Mouse (Mus musculus) MEL (cell line): ENCODE data around the gene Styx. TPM values are rescaled to one million over a fixed set of nuclear protein-coding genes. Genes with fewer than 3 reads are reported as not detected.

ENCODE experiments used
- DNase-seq: peaks from one replicate; pipeline ENCODE4 v3.0.0; 2011; ENCODE audit warnings: low read depth, low spot score
- H3K27ac ChIP-seq: 2 replicates; pipeline ENCODE4 v1.5.1; 2012; ENCODE audit warnings: low read depth, mild to moderate bottlenecking, control low read depth, low read length, moderate library complexity; ENCODE audit not compliant: control insufficient read depth
- H3K27me3 ChIP-seq, 2 experiments: fragments of 150-350 bp in 1 of 2; sonication (generic) in 1 of 2; 2 replicates each; pipeline ENCODE4 v1.6.1; 2012; ENCODE audit warnings: low read length in 2 of 2, mild to moderate bottlenecking in 2 of 2, improper control_type of control experiment in 1 of 2, moderate library complexity in 1 of 2; ENCODE audit not compliant: insufficient read depth in 2 of 2, control insufficient read depth in 1 of 2
- H3K36me3 ChIP-seq, 2 experiments: 2 replicates each; pipeline ENCODE4 v1.6.1; 2012 to 2014; ENCODE audit warnings: low read length in 2 of 2, improper control_type of control experiment in 1 of 2, inconsistent platforms in 1 of 2, mild to moderate bottlenecking in 1 of 2; ENCODE audit not compliant: insufficient read depth in 2 of 2, control insufficient read depth in 1 of 2
- H3K4me1 ChIP-seq, 2 experiments: fragments of 150-350 bp in 1 of 2; sonication (generic) in 1 of 2; 2 replicates each; pipeline ENCODE4 v1.6.1; 2012; ENCODE audit warnings: low read length in 2 of 2, improper control_type of control experiment in 1 of 2, mild to moderate bottlenecking in 1 of 2; ENCODE audit not compliant: insufficient read depth in 2 of 2, control insufficient read depth in 1 of 2
- H3K4me3 ChIP-seq, 2 experiments: fragments of 150-350 bp in 1 of 2; sonication (generic) in 1 of 2; 2 replicates each; pipeline ENCODE4 v1.5.1; 2012; ENCODE audit warnings: low read depth in 2 of 2, low read length in 2 of 2, mild to moderate bottlenecking in 2 of 2, moderate library complexity in 2 of 2, control low read depth in 1 of 2, improper control_type of control experiment in 1 of 2; ENCODE audit not compliant: control insufficient read depth in 1 of 2, insufficient read depth in 1 of 2
- H3K79me2 ChIP-seq: 2 replicates; pipeline ENCODE4 v1.6.1; 2012; ENCODE audit warnings: mild to moderate bottlenecking, low read length, moderate library complexity; ENCODE audit not compliant: control insufficient read depth, poor library complexity, insufficient read depth
- H3K9ac ChIP-seq: 2 replicates; pipeline ENCODE4 v1.6.1; 2012; ENCODE audit warnings: low read depth, mild to moderate bottlenecking, control low read depth, low read length, moderate library complexity; ENCODE audit not compliant: control insufficient read depth, poor library complexity, severe bottlenecking
- H3K9me3 ChIP-seq: fragments of 150-350 bp; sonication (generic); replicated peaks from 2 replicates; pipeline ENCODE4 v1.6.1; 2012; ENCODE audit warnings: mild to moderate bottlenecking, low read length, improper control_type of control experiment, moderate library complexity; ENCODE audit not compliant: insufficient read depth
- BHLHE40 ChIP-seq: IDR thresholded peaks from 2 replicates; pipeline ENCODE4 v1.6.1; 2012; ENCODE audit warnings: low read depth, mild to moderate bottlenecking, inconsistent platforms, low read length, improper control_type of control experiment, borderline replicate concordance
- CHD1 ChIP-seq: IDR thresholded peaks from 2 replicates; pipeline ENCODE4 v1.6.1; 2012; ENCODE audit warnings: low read depth, mild to moderate bottlenecking, inconsistent platforms, low read length, improper control_type of control experiment
- CTCF ChIP-seq, 3 experiments: IDR thresholded peaks in 2 of 3; conservative IDR thresholded peaks in 1 of 3; 2 replicates each; pipeline ENCODE4 v1.5.1; 2011 to 2012; ENCODE audit warnings: low read length in 3 of 3, low read depth in 2 of 3, mild to moderate bottlenecking in 2 of 3, improper control_type of control experiment in 1 of 3, inconsistent platforms in 1 of 3, mixed read lengths in 1 of 3, moderate library complexity in 1 of 3; ENCODE audit not compliant: control insufficient read depth in 1 of 3, insufficient read depth in 1 of 3, poor library complexity in 1 of 3, severe bottlenecking in 1 of 3
- E2F4 ChIP-seq: IDR thresholded peaks from 2 replicates; pipeline ENCODE4 v1.6.1; 2011; ENCODE audit warnings: low read depth, low read length, improper control_type of control experiment, borderline replicate concordance
- ELF1 ChIP-seq: IDR thresholded peaks from 2 replicates; pipeline ENCODE4 v1.6.1; 2014; ENCODE audit warnings: low read depth, mild to moderate bottlenecking, inconsistent platforms, low read length, improper control_type of control experiment, moderate library complexity
- ETS1 ChIP-seq: IDR thresholded peaks from 2 replicates; pipeline ENCODE4 v1.6.1; 2012; ENCODE audit warnings: low read depth, mild to moderate bottlenecking, inconsistent platforms, low read length, improper control_type of control experiment, moderate library complexity
- GATA1 ChIP-seq: IDR thresholded peaks from 2 replicates; pipeline ENCODE4 v1.6.1; 2011; ENCODE audit warnings: low read depth, low read length, improper control_type of control experiment
- HCFC1 ChIP-seq: IDR thresholded peaks from 2 replicates; pipeline ENCODE4 v1.6.1; 2012; ENCODE audit warnings: low read depth, mild to moderate bottlenecking, inconsistent platforms, low read length, improper control_type of control experiment, moderate library complexity
- MAZ ChIP-seq: IDR thresholded peaks from 2 replicates; pipeline ENCODE4 v1.6.1; 2012; ENCODE audit warnings: low read depth, mild to moderate bottlenecking, inconsistent platforms, low read length, improper control_type of control experiment
- MYB ChIP-seq: IDR thresholded peaks from 2 replicates; pipeline ENCODE4 v1.6.1; 2011; ENCODE audit warnings: mild to moderate bottlenecking, low read depth, low read length, improper control_type of control experiment
- NRF1 ChIP-seq: IDR thresholded peaks from 2 replicates; pipeline ENCODE4 v1.6.1; 2014; ENCODE audit warnings: low read depth, mild to moderate bottlenecking, inconsistent platforms, low read length, improper control_type of control experiment, moderate library complexity; ENCODE audit not compliant: poor library complexity, insufficient read depth, severe bottlenecking
- POLR2AphosphoS2 ChIP-seq: IDR thresholded peaks from 2 replicates; pipeline ENCODE4 v1.6.1; 2011; ENCODE audit warnings: low read length, improper control_type of control experiment
- TAL1 ChIP-seq: IDR thresholded peaks from 2 replicates; pipeline ENCODE4 v1.6.1; 2012; ENCODE audit warnings: mild to moderate bottlenecking, inconsistent platforms, low read length, moderate library complexity, mixed read lengths
- TBP ChIP-seq: IDR thresholded peaks from 2 replicates; pipeline ENCODE4 v1.8.0; 2011; ENCODE audit warnings: low read depth, low read length, improper control_type of control experiment
- UBTF ChIP-seq: IDR thresholded peaks from 2 replicates; pipeline ENCODE4 v1.6.1; 2012; ENCODE audit warnings: low read depth, mild to moderate bottlenecking, inconsistent platforms, low read length, improper control_type of control experiment, moderate library complexity, borderline replicate concordance; ENCODE audit not compliant: insufficient read depth
- ZKSCAN1 ChIP-seq: IDR thresholded peaks from 2 replicates; pipeline ENCODE4 v1.6.1; 2012; ENCODE audit warnings: low read depth, mild to moderate bottlenecking, inconsistent platforms, low read length, improper control_type of control experiment, moderate library complexity
- ZMIZ1 ChIP-seq: IDR thresholded peaks from 2 replicates; pipeline ENCODE4 v1.6.1; 2012; ENCODE audit warnings: low read depth, mild to moderate bottlenecking, inconsistent platforms, low read length, improper control_type of control experiment, moderate library complexity
- ZNF384 ChIP-seq: IDR thresholded peaks from 2 replicates; pipeline ENCODE4 v1.6.1; 2012; ENCODE audit warnings: low read depth, mild to moderate bottlenecking, inconsistent platforms, low read length, improper control_type of control experiment
- polyA plus RNA-seq, 2 experiments: library from polyadenylated mRNA; stranded (reverse) in 1 of 2; unstranded in 1 of 2; fragments of >175 nt in 1 of 2; fragments of >200 nt in 1 of 2; gene quantifications; 2 replicates each; pipeline versions ENCODE4 v1.2.1 to v1.2.4; 2012; ENCODE audit warnings: low replicate concordance in 2 of 2, low read depth in 1 of 2; ENCODE audit not compliant: insufficient read length in 2 of 2, insufficient read depth in 1 of 2, missing spikeins in 1 of 2
- total RNA-seq: library from RNA; depleted of rRNA; stranded (reverse); fragments of 300-350 nt; gene quantifications from 2 replicates; pipeline ENCODE4 v1.2.3, GENCODE M21; 2012

The Styx gene
- total and polyA plus RNA-seq, 3 experiments: 18.0 to 27.2 TPM; not detected in 1

DNA sequence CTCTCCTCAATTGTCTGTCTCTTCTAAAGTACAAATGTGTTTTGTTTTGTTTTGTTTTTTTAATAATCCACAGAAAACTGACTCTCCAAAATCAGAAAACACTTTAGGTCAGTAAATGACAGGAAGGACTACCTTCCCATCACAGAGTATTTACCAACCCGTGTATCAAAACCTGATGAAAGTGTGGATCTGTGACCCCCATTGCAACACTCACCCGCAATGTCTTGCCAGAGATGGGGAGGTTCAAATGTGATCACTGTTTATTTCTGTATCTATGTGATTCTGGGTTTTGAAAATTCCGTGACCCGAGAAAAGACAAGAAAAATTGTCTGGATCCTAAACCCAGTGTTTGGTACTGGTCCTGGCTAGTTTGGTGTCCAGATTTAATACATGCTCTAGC, 65.4 kb downstream of the Styx start:
- no peak for DNase-seq
- Histone ChIP-seq H3K4me3 (no peak overlapping the region), H3K79me2 (no peaks in the 10 kb centered on the region), H3K9me3 (no peaks in the 10 kb centered on the region), H3K27ac (no peak overlapping the region), H3K4me1 (no peaks in the 10 kb centered on the region), H3K9ac (no peak overlapping the region), H3K36me3 (no peaks in the 10 kb centered on the region), H3K27me3 (peaks cover 0 to 1% of the 10 kb centered on the region in 2 experiments; a peak in 1 of 4 replicates)
- no peak for TF ChIP-seq BHLHE40
- TF ChIP-seq MAZ: no peak
- TF ChIP-seq NRF1: no peak
- TF ChIP-seq E2F4: no peak
- TF ChIP-seq UBTF: no peak
- TF ChIP-seq MYB: no peak
- no peak for TF ChIP-seq TBP
- TF ChIP-seq ETS1: no peak
- no peak for TF ChIP-seq GATA1
- TF ChIP-seq CHD1: no peak

- Histone ChIP-seq H3K27me3 (peaks cover 0 to 1% of the 10 kb centered on the region in 2 experiments; a peak in 1 of 4 replicates), H3K79me2 (no peaks in the 10 kb centered on the region), H3K36me3 (no peaks in the 10 kb centered on the region), H3K9ac (no peak overlapping the region), H3K27ac (no peak overlapping the region), H3K9me3 (no peaks in the 10 kb centered on the region), H3K4me1 (no peaks in the 10 kb centered on the region), H3K4me3 (no peak overlapping the region)
- TF ChIP-seq HCFC1 (no peak), POLR2AphosphoS2 (no peak), TAL1 (no peak), ZNF384 (no peak), GATA1 (no peak), ZMIZ1 (no peak), ELF1 (no peak), E2F4 (no peak), CTCF (IDR thresholded peaks at IDR 0.05 in 2 of 3, conservative IDR thresholded peaks at IDR 0.05 in 1 of 3; ENCODE audit: control insufficient read depth in 1 of 3, insufficient read depth in 1 of 3, low read depth in 2 of 3, low read length in 3 of 3, poor library complexity in 1 of 3, severe bottlenecking in 1 of 3) (no peak), ZKSCAN1 (no peak)
- no peak for DNase-seq
These were observed 67.7 kb downstream of the Styx start for GRCm38 (mm10) chr14:45418553-45418952.
